Mouse (Mus musculus) sigmoid colon, adult 10 weeks (tissue): ENCODE measurements around the gene Ebf4. TPM values are rescaled to one million over a fixed set of nuclear protein-coding genes. Genes with fewer than 3 reads are reported as not detected.

Experiments
- polyA plus RNA-seq: library from polyadenylated mRNA; stranded (reverse); fragments of 350-450 nt; fragmentation: Illumina TruSeq; extraction: RNeasy Lipid Tissue Mini Kit (QIAGEN cat#74804); gene quantifications from one replicate; pipeline ENCODE4 v1.2.3, GENCODE M21; 2014; ENCODE audit warnings: low read depth, low replicate concordance

Ebf4 gene
- polyA plus RNA-seq: not detected

GRCm38 (mm10) chr2:130294936-130295277 lies at the start of gene Ebf4:
Gene Ebf4, plus strand, starts transcription at chr2:130295169.

DNA sequence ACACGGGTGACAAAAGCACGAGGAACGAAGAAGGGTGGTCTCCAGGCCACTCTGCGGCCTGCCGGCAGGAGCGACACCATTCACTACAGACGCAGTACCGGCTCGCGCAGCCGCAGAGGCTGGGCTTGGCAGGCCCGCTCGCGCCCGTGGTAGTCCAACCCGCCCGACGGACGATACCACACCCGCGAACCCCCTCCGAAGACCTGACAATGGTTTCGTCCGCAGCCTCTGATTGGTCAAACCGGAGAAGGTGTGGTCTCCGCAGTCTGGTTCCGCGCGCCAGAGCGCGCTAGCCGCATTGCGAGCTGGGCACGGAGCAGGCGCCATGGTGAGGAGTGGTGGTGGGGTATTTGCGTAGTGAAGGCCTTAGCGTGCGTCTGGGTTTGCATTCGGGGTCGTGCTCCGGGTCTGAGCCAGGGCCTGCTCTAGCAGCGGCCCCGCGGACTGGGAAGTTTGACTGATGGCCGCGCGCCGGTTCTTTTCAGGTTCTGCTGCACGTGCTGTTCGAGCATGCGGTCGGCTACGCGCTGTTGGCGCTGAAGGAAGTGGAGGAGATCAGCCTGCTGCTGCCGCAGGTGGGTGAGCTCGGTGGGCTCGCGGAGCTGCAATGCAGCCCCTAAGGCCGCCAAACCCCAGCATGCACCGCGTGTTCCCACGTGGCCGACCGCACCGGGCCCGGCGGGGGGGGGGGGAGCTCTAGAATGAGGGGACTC lies 20.7 kb upstream of the Ebf4 start, which contains the start of gene Nop56:
TSS of gene Nop56 (plus strand) at position 282 of the 713 bp plus-strand sequence.

GRCm38 (mm10) chr2:130283854-130284654 lies 10.9 kb upstream of the Ebf4 start, which contains the start of gene Idh3b:
Gene Idh3b, minus strand, starts transcription at chr2:130284547.

GRCm38 (mm10) chr2:130397186-130397985 lies 102.4 kb downstream of the Ebf4 start, which contains the start of gene Cpxm1:
Gene Cpxm1, minus strand, starts transcription at chr2:130397574.

DNA sequence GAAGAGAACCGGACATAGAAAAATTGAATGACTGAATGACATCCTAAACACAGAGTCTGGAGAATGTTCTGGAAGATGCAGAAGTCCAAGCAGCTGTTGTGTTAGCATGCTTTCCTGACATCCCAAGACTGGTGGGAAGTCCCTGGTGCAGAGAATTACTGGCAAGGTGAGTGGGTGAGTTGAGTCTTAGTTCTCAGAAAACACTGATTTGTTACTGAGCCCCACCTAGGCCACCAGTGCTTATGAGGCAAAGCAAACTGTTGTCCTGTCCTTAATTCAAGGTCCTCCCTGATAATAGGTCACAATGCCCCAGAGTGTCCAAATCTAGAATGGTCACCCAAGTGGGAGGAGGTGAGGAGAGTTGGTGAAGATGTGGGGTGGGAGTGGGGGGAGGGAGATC lies 110.0 kb downstream of the Ebf4 start, which contains the start of the genes Gm28372 and 1700020A23Rik:
TSS of gene Gm28372 (plus strand) at position 301 of the 400 bp plus-strand sequence.
TSS of gene 1700020A23Rik (plus strand) at position 321 of the 400 bp plus-strand sequence.

GRCm38 (mm10) chr2:130406178-130406577 lies 111.2 kb downstream of the Ebf4 start, which contains the start of gene Tmem239:
Gene Tmem239, plus strand, starts transcription at chr2:130406478.

Other genes starting within 250 kb of the Ebf4 start
- gene Tgm6, start 182.8 kb upstream of the Ebf4 start, polyA plus RNA-seq: not detected
- gene Snrpb, start 115.8 kb upstream of the Ebf4 start, polyA plus RNA-seq: 10.7 TPM
- gene Tmc2, start 100.0 kb upstream of the Ebf4 start, polyA plus RNA-seq: not detected
- 64.5 TPM for gene Nop56, start 20.7 kb upstream of the Ebf4 start, polyA plus RNA-seq
- 122 TPM for gene Idh3b, start 10.6 kb upstream of the Ebf4 start, polyA plus RNA-seq
- gene Cpxm1, start 102.4 kb downstream of the Ebf4 start, polyA plus RNA-seq: 0.28 TPM
- not detected for gene Gm28372, start 110.1 kb downstream of the Ebf4 start, polyA plus RNA-seq
- not detected for gene 1700020A23Rik, start 110.1 kb downstream of the Ebf4 start, polyA plus RNA-seq
- gene Tmem239, start 111.3 kb downstream of the Ebf4 start, polyA plus RNA-seq: not detected
- 19.0 TPM for gene Vps16, start 129.2 kb downstream of the Ebf4 start, polyA plus RNA-seq
- gene Pced1a, start 129.5 kb downstream of the Ebf4 start, polyA plus RNA-seq: 6.6 TPM
- 98.7 TPM for gene Ptpra, start 155.1 kb downstream of the Ebf4 start, polyA plus RNA-seq